ENCODE assay signal across 8 mouse cellular contexts in genomic region chr17:88067202-88067901, GRCm38 (mm10). TPM values are rescaled to one million over a fixed set of nuclear protein-coding genes. Genes with fewer than 3 reads are reported as not detected.
DNase-seq lines count a peak whose midpoint lies in the region; ATAC-seq and TF ChIP-seq lines count a peak whose summit lies in the region.

No protein-coding gene starts in this region.

- no peaks in the 10 kb centered on the region for H3K27me3 ChIP-seq in heart, adult 2 months (ENCODE audit: control insufficient read depth, insufficient read depth, low read length)
- no peaks in the 10 kb centered on the region for H3K27me3 ChIP-seq in embryonic facial prominence, embryonic 14.5 days (replicated peaks; ENCODE audit: control insufficient read depth, insufficient read depth, low read length)
- H3K27me3 ChIP-seq in liver, embryonic 11.5 days (replicated peaks; ENCODE audit: control insufficient read depth, insufficient read depth, low read length), result no peaks in the 10 kb centered on the region

- no peaks in the 10 kb centered on the region for H3K9me3 ChIP-seq in embryonic facial prominence, embryonic 14.5 days (ENCODE audit: control insufficient read depth, low read length)
- H3K9me3 ChIP-seq in liver, embryonic 11.5 days (ENCODE audit: control insufficient read depth, low read length), result no peaks in the 10 kb centered on the region

- ATAC-seq in embryonic facial prominence, embryonic 14.5 days (ENCODE audit: low read depth), result no peak
- no peak for ATAC-seq in liver, embryonic 11.5 days (replicated peaks; ENCODE audit: low FRiP score)

- intact Hi-C loops in heart, adult 2 months (cut with DNase I), result loop anchor here (2.0 to 10.0 kb wide), 6 partner anchors 43 to 1923 kb away; partner anchors contain the start of genes Foxn2, Msh6, Ppp1r21 and Srbd1
- intact Hi-C loops in heart, postnatal 36 days (cut with DNase I), result loop anchor here (2.0 to 10.0 kb wide), 5 partner anchors 41 to 567 kb away; partner anchors contain the start of genes Foxn2 and Msh2

- no peak for DNase-seq in heart, adult 2 months
- no peak for DNase-seq in heart, postnatal 36 days
- peak; percentile 65 for DNase-seq in 3T3-L1 (ENCODE audit: low read depth, low spot score)
- no peak for DNase-seq in embryonic facial prominence, embryonic 14.5 days (ENCODE audit: low spot score)
- DNase-seq in liver, embryonic 11.5 days (ENCODE audit: low spot score), result no peak
- no peak for DNase-seq in left cerebral cortex, adult 8-10 months (ENCODE audit: low spot score in 2 of 2)
- no peak for DNase-seq in adrenal gland, adult 18-20 months (ENCODE audit: low spot score in 2 of 2)
- no peak for DNase-seq in right cerebral cortex, postnatal 36 days (ENCODE audit: low spot score in 2 of 2)

- WGBS in heart, adult 2 months, result 74% methylated on average over 4 of the region's 4 CpGs
- 78% methylated on average over 4 of the region's 4 CpGs for WGBS in embryonic facial prominence, embryonic 14.5 days
- WGBS in liver, embryonic 11.5 days, result 77% methylated on average over 4 of the region's 4 CpGs

- H3K9ac ChIP-seq in heart, adult 2 months (ENCODE audit: low read depth, low read length), result no peak overlapping the region
- H3K9ac ChIP-seq in embryonic facial prominence, embryonic 14.5 days (ENCODE audit: low read depth, low read length), result no peak overlapping the region
- no peak overlapping the region for H3K9ac ChIP-seq in liver, embryonic 11.5 days (ENCODE audit: low read depth, low read length)

- peaks cover 7% of the 10 kb centered on the region for H3K36me3 ChIP-seq in heart, adult 2 months (ENCODE audit: control insufficient read depth, insufficient read depth, low read length)
- no peaks in the 10 kb centered on the region for H3K36me3 ChIP-seq in embryonic facial prominence, embryonic 14.5 days (ENCODE audit: control insufficient read depth, insufficient read depth, low read length)
- H3K36me3 ChIP-seq in liver, embryonic 11.5 days (ENCODE audit: control insufficient read depth, insufficient read depth, low read length), result no peaks in the 10 kb centered on the region

- peak overlapping the region; percentile 79 for H3K4me3 ChIP-seq in heart, adult 2 months
- H3K4me3 ChIP-seq in embryonic facial prominence, embryonic 14.5 days (ENCODE audit: low read depth, low read length), result peak overlapping the region; percentile 95
- no peak overlapping the region for H3K4me3 ChIP-seq in liver, embryonic 11.5 days (ENCODE audit: low read depth, low read length)

- peak; percentile 51 for TF ChIP-seq CTCF in heart, adult 2 months (IDR thresholded peaks at IDR 0.05)

- H3K27ac ChIP-seq in heart, adult 2 months, result peak overlapping the region; percentile 95; the same call in 1 of the 2 replicates
- H3K27ac ChIP-seq in embryonic facial prominence, embryonic 14.5 days (replicated peaks; ENCODE audit: low read depth, low read length), result peak overlapping the region; percentile 100
- H3K27ac ChIP-seq in liver, embryonic 11.5 days (ENCODE audit: low read depth, low read length), result no peak overlapping the region

- H3K79me2 ChIP-seq in heart, adult 2 months (replicated peaks; ENCODE audit: control insufficient read depth, insufficient read depth, low read length), result peaks cover 3% of the 10 kb centered on the region

- peaks cover 6% of the 10 kb centered on the region for H3K4me1 ChIP-seq in heart, adult 2 months (ENCODE audit: control insufficient read depth, insufficient read depth, low read length)
- peaks cover 15% of the 10 kb centered on the region for H3K4me1 ChIP-seq in embryonic facial prominence, embryonic 14.5 days (ENCODE audit: control insufficient read depth, insufficient read depth, low read length)
- H3K4me1 ChIP-seq in liver, embryonic 11.5 days (replicated peaks; ENCODE audit: control insufficient read depth, insufficient read depth, low read length), result peaks cover 9% of the 10 kb centered on the region

- no peak for TF ChIP-seq EP300 in heart, adult 2 months (IDR thresholded peaks at IDR 0.05; ENCODE audit: insufficient read depth, low read depth, low read length)

- peak overlapping the region; percentile 81 for H3K4me2 ChIP-seq in embryonic facial prominence, embryonic 14.5 days (ENCODE audit: low read depth, low read length)
- peak overlapping the region; percentile 72 for H3K4me2 ChIP-seq in liver, embryonic 11.5 days

- TF ChIP-seq POLR2A in heart, adult 2 months (IDR thresholded peaks at IDR 0.05; ENCODE audit: insufficient read depth, low read depth, low read length), result no peak

RNA-seq across cellular contexts. Expression of gene Fbxo11, which starts 2.3 kb away (rescaled TPM):
- 10 to 100 TPM; 31.2 to 35.1 TPM for total RNA-seq in heart, adult 2 months (2021)
- polyA plus RNA-seq in heart, adult 2 months (2012; rRNA removed), result 13.4 and 27.9 TPM in 2 replicates
- total RNA-seq in heart, postnatal 36 days (2021), result 10 to 100 TPM; 34.4 to 42.4 TPM
- 25.0 and 25.2 TPM in 2 replicates for polyA plus RNA-seq in embryonic facial prominence, embryonic 14.5 days (2014; fragmentation: Nextera tagmentation; extraction: Ambion mirVana)
- polyA plus RNA-seq in liver, embryonic 11.5 days (2014; fragmentation: Nextera tagmentation; extraction: Ambion mirVana), result 12.4 and 14.0 TPM in 2 replicates
- 100 to 1,000 TPM; 110 to 121 (median 120) TPM for total RNA-seq in left cerebral cortex, adult 8-10 months (2022)
- total RNA-seq in adrenal gland, adult 18-20 months (2021), result 10 to 100 TPM; 53.0 to 69.0 TPM
